Mouse (Mus musculus) adrenal gland, postnatal 14 days (tissue): Measurements from ENCODE around the gene Slc17a2. TPM values are rescaled to one million over a fixed set of nuclear protein-coding genes. Genes with fewer than 3 reads are reported as not detected.
"Not testable (repeated sequence)": the region's sequence is repeated elsewhere in the genome, so short reads cannot be mapped to it uniquely, and the experiment has no call there.

Source experiments
- DNase-seq: peaks from one replicate; pipeline ENCODE4 v3.0.0; 2021; ENCODE audit warnings: mixed read lengths
- long read RNA-seq, 2 experiments: library from polyadenylated mRNA; stranded (forward); transcript quantifications; one replicate each; pipeline ENCODE4 v2.0.0; 2021
- total RNA-seq: library from RNA; stranded (reverse); gene quantifications from 2 replicates; pipeline ENCODE4 v1.2.3, GENCODE M21; 2021

The Slc17a2 gene
- 0.68 and 12.9 TPM in 2 replicates for total RNA-seq
- long read RNA-seq, experiment 1, full-length matches to known transcripts, result 1 of 1 reads
- long read RNA-seq, experiment 1, partial matches to known transcripts, result 0 of 1 reads
- long read RNA-seq, experiment 1, other reads (novel, unspliced or antisense), result 0 of 1 reads
- long read RNA-seq, experiment 2, partial matches to known transcripts, result 2 of 11 reads
- long read RNA-seq, experiment 2, other reads (novel, unspliced or antisense), result 9 of 11 reads

- no peak for DNase-seq
Measured at GRCm38 (mm10) chr13:23806422-23807052, at the start of gene Slc17a2. TSS of gene Slc17a2 (plus strand) at chr13:23806993.

- DNase-seq, result no peak
Measured at GRCm38 (mm10) chr13:23757211-23757773, 49.5 kb upstream of the Slc17a2 start.

- no peak for DNase-seq
Measured at GRCm38 (mm10) chr13:23757921-23758320, 48.9 kb upstream of the Slc17a2 start.

GRCm38 (mm10) chr13:23759251-23759771 lies 47.5 kb upstream of the Slc17a2 start:
- no peak for DNase-seq

- DNase-seq, result no peak
Measured at GRCm38 (mm10) chr13:23759916-23760239, 46.9 kb upstream of the Slc17a2 start.

GRCm38 (mm10) chr13:23760240-23760971 lies 46.4 kb upstream of the Slc17a2 start:
- no peak for DNase-seq

- DNase-seq, result peak; percentile 99
Measured at GRCm38 (mm10) chr13:23760972-23761864, 45.6 kb upstream of the Slc17a2 start, which contains the start of gene Hist1h4a. TSS of gene Hist1h4a (minus strand) at chr13:23761230.

- peak; percentile 70 for DNase-seq
Measured at GRCm38 (mm10) chr13:23761871-23762821, 44.6 kb upstream of the Slc17a2 start, which contains the start of gene Hist1h3a. TSS of gene Hist1h3a (minus strand) at chr13:23762386.

- no peak for DNase-seq
Measured at GRCm38 (mm10) chr13:23763242-23763585, 43.6 kb upstream of the Slc17a2 start.

- peak; percentile 90 for DNase-seq
Measured at GRCm38 (mm10) chr13:23763586-23764323, 43.0 kb upstream of the Slc17a2 start, which contains the start of gene Hist1h1a. TSS of gene Hist1h1a (plus strand) at chr13:23763666.

DNA sequence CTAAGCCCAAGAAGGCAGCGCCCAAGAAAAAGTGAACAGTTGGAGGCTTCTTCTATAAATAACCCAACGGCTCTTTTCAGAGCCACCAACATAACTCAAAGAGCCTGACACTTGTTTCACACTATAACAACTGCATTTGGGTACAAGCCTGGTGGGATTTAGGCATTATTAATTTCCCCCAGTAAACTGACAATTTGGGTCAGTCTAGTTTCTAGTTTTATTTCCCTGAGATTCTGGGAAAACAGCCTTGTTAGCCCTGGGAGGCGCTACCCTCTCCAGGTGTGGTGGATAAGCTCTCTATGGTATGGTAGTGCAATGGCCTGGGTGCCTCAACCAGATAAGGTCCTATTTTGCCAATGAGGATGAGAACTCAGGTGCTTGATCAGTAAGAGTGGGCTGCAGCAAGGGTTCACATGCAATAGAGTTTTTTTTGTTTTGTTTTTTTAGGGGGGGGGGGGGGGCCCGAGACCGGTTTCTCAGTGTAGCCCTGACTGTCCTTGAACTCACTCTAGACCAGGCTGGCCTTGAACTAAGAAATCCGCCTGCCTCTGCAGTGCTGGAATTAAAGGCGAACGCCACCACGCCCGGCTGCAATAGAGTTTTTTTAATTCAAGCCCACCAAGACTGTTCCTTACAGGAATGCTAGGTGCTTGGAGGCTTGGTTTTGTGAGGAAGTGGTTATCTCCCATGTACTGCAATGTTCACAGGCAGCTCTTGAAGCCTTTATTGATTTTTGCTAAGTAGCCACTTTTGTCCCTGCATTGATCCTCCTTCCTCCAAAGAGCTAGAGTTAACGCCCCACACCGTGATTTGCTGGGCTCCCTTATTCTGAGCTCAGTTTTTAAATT lies 42.2 kb upstream of the Slc17a2 start:
- DNase-seq, result no peak

DNA sequence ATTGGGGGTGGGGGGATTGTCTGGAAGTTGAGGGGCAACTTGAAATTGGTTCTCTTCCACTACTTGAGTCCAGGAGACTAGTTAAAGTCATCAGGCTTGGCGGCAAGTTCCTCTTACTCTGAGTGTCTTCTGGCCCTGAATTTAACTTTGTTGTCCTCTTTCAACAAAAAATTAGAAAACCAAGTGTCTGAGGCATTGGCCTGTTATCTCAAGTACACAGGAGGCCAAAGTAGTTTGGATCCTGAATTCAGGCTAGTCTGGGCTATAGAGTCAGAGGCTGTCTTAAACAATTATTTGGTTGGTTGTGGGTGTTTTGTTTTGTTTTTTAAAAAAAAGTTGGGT lies 41.6 kb upstream of the Slc17a2 start:
- no peak for DNase-seq

DNA sequence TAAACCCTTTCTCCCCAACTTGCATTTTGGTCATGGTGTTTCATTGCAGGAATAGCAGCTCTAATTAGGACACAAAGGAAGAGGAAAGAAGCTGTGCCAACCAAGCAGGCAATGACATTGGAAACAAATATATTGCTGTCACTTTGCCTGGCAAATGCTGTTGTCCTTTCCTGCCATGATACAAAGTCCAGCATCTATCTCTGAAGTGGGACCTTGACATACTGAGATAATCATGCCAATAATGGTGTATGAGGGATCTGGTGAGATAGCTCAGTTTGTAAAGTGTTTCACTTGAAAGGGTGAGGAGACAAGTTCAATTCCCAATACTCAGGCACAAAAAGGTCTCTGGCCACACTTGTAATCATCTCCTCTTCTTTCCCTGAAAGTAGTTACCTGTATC lies 40.0 kb upstream of the Slc17a2 start:
- DNase-seq, result peak; percentile 31

DNA sequence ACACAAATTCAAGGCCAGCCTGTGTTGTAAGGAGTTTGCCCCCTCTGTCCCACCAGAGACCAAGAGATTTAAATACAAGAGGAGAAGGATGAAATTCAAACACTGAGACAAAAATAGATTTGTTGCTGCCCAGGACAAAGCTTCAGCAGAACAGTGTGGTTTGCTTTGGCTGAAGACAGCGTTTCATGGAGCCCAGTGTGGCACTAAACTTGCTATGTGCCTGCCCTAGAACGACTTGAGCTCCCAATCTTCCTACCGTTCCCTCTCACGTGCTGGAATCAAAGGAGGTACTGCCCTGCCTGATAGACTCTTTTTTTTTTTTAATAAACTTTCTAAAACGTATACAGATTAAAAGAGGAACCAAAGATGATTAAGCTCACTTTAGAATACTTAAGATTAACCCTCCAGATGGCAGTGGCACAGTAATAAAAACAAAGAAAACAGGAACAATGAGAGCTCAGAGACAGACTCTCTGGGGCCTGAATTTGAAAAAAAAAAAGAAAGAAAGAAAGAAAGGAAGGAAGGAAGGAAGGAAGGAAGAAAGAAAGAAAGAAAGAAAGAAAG lies 37.9 kb upstream of the Slc17a2 start:
- DNase-seq, result no peak

DNA sequence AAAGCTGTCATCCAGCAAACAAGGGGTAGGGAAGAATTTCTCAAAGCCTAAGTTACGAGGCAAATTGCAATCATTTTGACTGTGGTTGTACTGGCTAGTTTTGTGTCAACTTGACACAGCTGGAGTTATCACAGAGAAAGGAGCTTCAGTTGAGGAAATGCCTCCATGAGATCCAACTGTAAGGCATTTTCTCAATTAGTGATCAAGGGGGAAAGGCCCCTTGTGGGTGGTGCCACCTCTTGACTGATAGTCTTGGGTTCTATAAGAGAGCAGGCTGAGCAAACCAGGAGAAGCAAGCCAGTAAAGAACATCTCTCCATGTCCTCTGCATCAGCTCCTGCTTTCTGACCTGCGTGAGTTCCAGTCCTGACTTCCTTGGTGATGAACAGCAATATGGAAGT lies 37.2 kb upstream of the Slc17a2 start, which contains the start of gene Trim38:
Gene Trim38 (plus strand): TSS at position 301 of the 400 bp plus-strand sequence.
- DNase-seq, result not testable (repeated sequence)

- peak; percentile 69 for DNase-seq
Measured at GRCm38 (mm10) chr13:23772561-23773313, 34.1 kb upstream of the Slc17a2 start.

- DNase-seq, result no peak
Measured at GRCm38 (mm10) chr13:23778339-23778738, 28.5 kb upstream of the Slc17a2 start.

- DNase-seq, result no peak
Measured at GRCm38 (mm10) chr13:23779025-23779424, 27.8 kb upstream of the Slc17a2 start.
